Mouse (Mus musculus): ENCODE measurements around the gene Uhrf1. TPM values are rescaled to one million over a fixed set of nuclear protein-coding genes. Genes with fewer than 3 reads are reported as not detected.

The Uhrf1 gene
- polyA plus RNA-seq, 1 experiment from 2014 or later = 74.8 TPM

- no peaks in the 10 kb centered on the region for H3K4me1 ChIP-seq (ENCODE audit: control insufficient read depth, insufficient read depth, low read length)
These were observed 47.6 kb downstream of the Uhrf1 start for GRCm38 (mm10) chr17:56350694-56351093.

GRCm38 (mm10) chr17:56356921-56357885 lies 54.1 kb downstream of the Uhrf1 start:
- Histone ChIP-seq H3K4me1 (ENCODE audit: control insufficient read depth, insufficient read depth, low read length) (no peaks in the 10 kb centered on the region), H3K27ac (replicated peaks; ENCODE audit: low read depth, low read length) (no peak overlapping the region), H3K9ac (ENCODE audit: low read depth, low read length) (no peak overlapping the region), H3K9me3 (ENCODE audit: control insufficient read depth, low read length) (no peaks in the 10 kb centered on the region), H3K36me3 (ENCODE audit: control insufficient read depth, insufficient read depth, low read length) (peaks cover 71% of the 10 kb centered on the region), H3K4me3 (ENCODE audit: low read depth, low read length) (no peak overlapping the region), H3K27me3 (replicated peaks; ENCODE audit: control insufficient read depth, insufficient read depth, low read length) (no peaks in the 10 kb centered on the region), H3K4me2 (ENCODE audit: low read depth, low read length) (no peak overlapping the region)
- ATAC-seq (ENCODE audit: low read depth) (peak; percentile 66), DNase-seq (ENCODE audit: low spot score) (peak; percentile 86)
- WGBS = 62% methylated on average over 9 of the region's 9 CpGs

More at GRCm38 (mm10) chr17:56350694-56351093, 47.6 kb downstream of the Uhrf1 start:
- H3K9ac ChIP-seq (ENCODE audit: low read depth, low read length) = no peak overlapping the region; the same call in 1 of the 2 replicates
- peaks cover 37% of the 10 kb centered on the region for H3K36me3 ChIP-seq (ENCODE audit: control insufficient read depth, insufficient read depth, low read length)
- no peaks in the 10 kb centered on the region for H3K27me3 ChIP-seq (replicated peaks; ENCODE audit: control insufficient read depth, insufficient read depth, low read length)
- 0% methylated on average over 1 of the region's 2 CpGs for WGBS
- no peak overlapping the region for H3K4me2 ChIP-seq (ENCODE audit: low read depth, low read length)
- H3K9me3 ChIP-seq (ENCODE audit: control insufficient read depth, low read length) = no peaks in the 10 kb centered on the region
- H3K4me3 ChIP-seq (ENCODE audit: low read depth, low read length) = no peak overlapping the region
- ATAC-seq (ENCODE audit: low read depth) (peak; percentile 59; the same call in 1 of the 2 replicates), DNase-seq (ENCODE audit: low spot score) (peak; percentile 54)
- H3K27ac ChIP-seq (replicated peaks; ENCODE audit: low read depth, low read length) = no peak overlapping the region

- Histone ChIP-seq H3K4me2 (ENCODE audit: low read depth, low read length) (no peak overlapping the region), H3K27ac (replicated peaks; ENCODE audit: low read depth, low read length) (no peak overlapping the region), H3K36me3 (ENCODE audit: control insufficient read depth, insufficient read depth, low read length) (peaks cover 57% of the 10 kb centered on the region), H3K27me3 (replicated peaks; ENCODE audit: control insufficient read depth, insufficient read depth, low read length) (no peaks in the 10 kb centered on the region), H3K9ac (ENCODE audit: low read depth, low read length) (no peak overlapping the region), H3K9me3 (ENCODE audit: control insufficient read depth, low read length) (no peaks in the 10 kb centered on the region), H3K4me1 (ENCODE audit: control insufficient read depth, insufficient read depth, low read length) (no peaks in the 10 kb centered on the region), H3K4me3 (ENCODE audit: low read depth, low read length) (no peak overlapping the region)
- 90% methylated on average over 3 of the region's 3 CpGs for WGBS
- no peak for ATAC-seq (ENCODE audit: low read depth)
- DNase-seq (ENCODE audit: low spot score) = no peak
These were observed 56.1 kb downstream of the Uhrf1 start for GRCm38 (mm10) chr17:56359183-56359725.

GRCm38 (mm10) chr17:56359864-56360263 lies 56.7 kb downstream of the Uhrf1 start:
- H3K36me3 ChIP-seq (ENCODE audit: control insufficient read depth, insufficient read depth, low read length) = peaks cover 54% of the 10 kb centered on the region
- 82% methylated on average over 1 of the region's 1 CpGs for WGBS

GRCm38 (mm10) chr17:56360451-56360850 lies 57.3 kb downstream of the Uhrf1 start:
- H3K4me2 ChIP-seq (ENCODE audit: low read depth, low read length) = no peak overlapping the region
- H3K27ac ChIP-seq (replicated peaks; ENCODE audit: low read depth, low read length) = no peak overlapping the region; the same call in 1 of the 2 replicates
- H3K9me3 ChIP-seq (ENCODE audit: control insufficient read depth, low read length) = no peaks in the 10 kb centered on the region
- H3K4me1 ChIP-seq (ENCODE audit: control insufficient read depth, insufficient read depth, low read length) = no peaks in the 10 kb centered on the region
- ATAC-seq (ENCODE audit: low read depth) (peak; percentile 28; the same call in 1 of the 2 replicates), DNase-seq (ENCODE audit: low spot score) (peak; percentile 27)
- no peak overlapping the region for H3K4me3 ChIP-seq (ENCODE audit: low read depth, low read length)
- peaks cover 50% of the 10 kb centered on the region for H3K36me3 ChIP-seq (ENCODE audit: control insufficient read depth, insufficient read depth, low read length)
- H3K27me3 ChIP-seq (replicated peaks; ENCODE audit: control insufficient read depth, insufficient read depth, low read length) = no peaks in the 10 kb centered on the region
- WGBS = 65% methylated on average over 8 of the region's 8 CpGs
- H3K9ac ChIP-seq (ENCODE audit: low read depth, low read length) = no peak overlapping the region

More at GRCm38 (mm10) chr17:56359864-56360263, 56.7 kb downstream of the Uhrf1 start:
- Histone ChIP-seq H3K27ac (replicated peaks; ENCODE audit: low read depth, low read length) (no peak overlapping the region), H3K27me3 (replicated peaks; ENCODE audit: control insufficient read depth, insufficient read depth, low read length) (no peaks in the 10 kb centered on the region), H3K9me3 (ENCODE audit: control insufficient read depth, low read length) (no peaks in the 10 kb centered on the region), H3K4me2 (ENCODE audit: low read depth, low read length) (no peak overlapping the region), H3K9ac (ENCODE audit: low read depth, low read length) (no peak overlapping the region), H3K4me3 (ENCODE audit: low read depth, low read length) (no peak overlapping the region), H3K4me1 (ENCODE audit: control insufficient read depth, insufficient read depth, low read length) (no peaks in the 10 kb centered on the region)
- DNase-seq (ENCODE audit: low spot score) (no peak), ATAC-seq (ENCODE audit: low read depth) (no peak)

GRCm38 (mm10) chr17:56361542-56361941 lies 58.4 kb downstream of the Uhrf1 start:
- H3K27me3 ChIP-seq (replicated peaks; ENCODE audit: control insufficient read depth, insufficient read depth, low read length) = no peaks in the 10 kb centered on the region
- H3K4me2 ChIP-seq (ENCODE audit: low read depth, low read length) = no peak overlapping the region
- H3K9ac ChIP-seq (ENCODE audit: low read depth, low read length) = no peak overlapping the region
- ATAC-seq (ENCODE audit: low read depth) (no peak), DNase-seq (ENCODE audit: low spot score) (no peak)
- peaks cover 39% of the 10 kb centered on the region for H3K36me3 ChIP-seq (ENCODE audit: control insufficient read depth, insufficient read depth, low read length)
- no peak overlapping the region for H3K4me3 ChIP-seq (ENCODE audit: low read depth, low read length)
- H3K4me1 ChIP-seq (ENCODE audit: control insufficient read depth, insufficient read depth, low read length) = no peaks in the 10 kb centered on the region
- 81% methylated on average over 2 of the region's 2 CpGs for WGBS
- H3K9me3 ChIP-seq (ENCODE audit: control insufficient read depth, low read length) = no peaks in the 10 kb centered on the region
- no peak overlapping the region for H3K27ac ChIP-seq (replicated peaks; ENCODE audit: low read depth, low read length)

GRCm38 (mm10) chr17:56365791-56366673 lies 62.9 kb downstream of the Uhrf1 start:
- WGBS = 79% methylated on average over 7 of the region's 7 CpGs
- DNase-seq (ENCODE audit: low spot score) (no peak), ATAC-seq (ENCODE audit: low read depth) (no peak)
- H3K36me3 ChIP-seq (ENCODE audit: control insufficient read depth, insufficient read depth, low read length) = peaks cover 43% of the 10 kb centered on the region
- no peak overlapping the region for H3K27ac ChIP-seq (replicated peaks; ENCODE audit: low read depth, low read length)
- no peak overlapping the region for H3K4me3 ChIP-seq (ENCODE audit: low read depth, low read length)
- H3K4me1 ChIP-seq (ENCODE audit: control insufficient read depth, insufficient read depth, low read length) = no peaks in the 10 kb centered on the region
- H3K4me2 ChIP-seq (ENCODE audit: low read depth, low read length) = no peak overlapping the region
- no peak overlapping the region for H3K9ac ChIP-seq (ENCODE audit: low read depth, low read length)
- no peaks in the 10 kb centered on the region for H3K27me3 ChIP-seq (replicated peaks; ENCODE audit: control insufficient read depth, insufficient read depth, low read length)
- H3K9me3 ChIP-seq (ENCODE audit: control insufficient read depth, low read length) = no peaks in the 10 kb centered on the region

- peaks cover 40% of the 10 kb centered on the region for H3K36me3 ChIP-seq (ENCODE audit: control insufficient read depth, insufficient read depth, low read length)
- H3K4me1 ChIP-seq (ENCODE audit: control insufficient read depth, insufficient read depth, low read length) = no peaks in the 10 kb centered on the region
- no peaks in the 10 kb centered on the region for H3K27me3 ChIP-seq (replicated peaks; ENCODE audit: control insufficient read depth, insufficient read depth, low read length)
- no peak for ATAC-seq (ENCODE audit: low read depth)
- H3K9me3 ChIP-seq (ENCODE audit: control insufficient read depth, low read length) = no peaks in the 10 kb centered on the region
- no peak overlapping the region for H3K9ac ChIP-seq (ENCODE audit: low read depth, low read length)
- no peak overlapping the region for H3K4me3 ChIP-seq (ENCODE audit: low read depth, low read length)
- no peak overlapping the region for H3K27ac ChIP-seq (replicated peaks; ENCODE audit: low read depth, low read length)
- DNase-seq (ENCODE audit: low spot score) = no peak
- 86% methylated on average over 6 of the region's 6 CpGs for WGBS
- H3K4me2 ChIP-seq (ENCODE audit: low read depth, low read length) = no peak overlapping the region
These were observed 65.2 kb downstream of the Uhrf1 start for GRCm38 (mm10) chr17:56368291-56368790.

All from embryonic facial prominence, embryonic 14.5 days (tissue).